Mouse (Mus musculus) C2C12 (cell line): ENCODE results near the gene Gm281.

Experiments
- CTCF ChIP-seq: IDR thresholded peaks from one replicate; pipeline ENCODE4 v1.5.1; 2011; ENCODE audit not compliant: control insufficient read depth, insufficient read depth, insufficient read length
- MYOD1 ChIP-seq: IDR thresholded peaks from one replicate; pipeline ENCODE4 v1.6.1; 2011; ENCODE audit warnings: low read depth; ENCODE audit not compliant: control insufficient read depth, insufficient read length
- USF1 ChIP-seq: IDR thresholded peaks from one replicate; pipeline ENCODE4 v1.6.1; 2011; ENCODE audit warnings: low read depth, mild to moderate bottlenecking, control low read depth, moderate library complexity

- no peak for TF ChIP-seq CTCF
- no peak for TF ChIP-seq USF1
- TF ChIP-seq MYOD1 = no peak
Observed at GRCm38 (mm10) chr14:13915207-13915606, 929 bp upstream of the Gm281 start.
